Mouse (Mus musculus) urinary bladder, postnatal 10 days (tissue): ENCODE measurements around the gene Rac3.
"Not testable (repeated sequence)": the region's sequence is repeated elsewhere in the genome, so short reads cannot be mapped to it uniquely, and the experiment has no call there.

Source experiments
- DNase-seq: peaks from one replicate; pipeline ENCODE4 v3.0.0; 2022; ENCODE audit warnings: low spot score

Rac3 gene

DNA sequence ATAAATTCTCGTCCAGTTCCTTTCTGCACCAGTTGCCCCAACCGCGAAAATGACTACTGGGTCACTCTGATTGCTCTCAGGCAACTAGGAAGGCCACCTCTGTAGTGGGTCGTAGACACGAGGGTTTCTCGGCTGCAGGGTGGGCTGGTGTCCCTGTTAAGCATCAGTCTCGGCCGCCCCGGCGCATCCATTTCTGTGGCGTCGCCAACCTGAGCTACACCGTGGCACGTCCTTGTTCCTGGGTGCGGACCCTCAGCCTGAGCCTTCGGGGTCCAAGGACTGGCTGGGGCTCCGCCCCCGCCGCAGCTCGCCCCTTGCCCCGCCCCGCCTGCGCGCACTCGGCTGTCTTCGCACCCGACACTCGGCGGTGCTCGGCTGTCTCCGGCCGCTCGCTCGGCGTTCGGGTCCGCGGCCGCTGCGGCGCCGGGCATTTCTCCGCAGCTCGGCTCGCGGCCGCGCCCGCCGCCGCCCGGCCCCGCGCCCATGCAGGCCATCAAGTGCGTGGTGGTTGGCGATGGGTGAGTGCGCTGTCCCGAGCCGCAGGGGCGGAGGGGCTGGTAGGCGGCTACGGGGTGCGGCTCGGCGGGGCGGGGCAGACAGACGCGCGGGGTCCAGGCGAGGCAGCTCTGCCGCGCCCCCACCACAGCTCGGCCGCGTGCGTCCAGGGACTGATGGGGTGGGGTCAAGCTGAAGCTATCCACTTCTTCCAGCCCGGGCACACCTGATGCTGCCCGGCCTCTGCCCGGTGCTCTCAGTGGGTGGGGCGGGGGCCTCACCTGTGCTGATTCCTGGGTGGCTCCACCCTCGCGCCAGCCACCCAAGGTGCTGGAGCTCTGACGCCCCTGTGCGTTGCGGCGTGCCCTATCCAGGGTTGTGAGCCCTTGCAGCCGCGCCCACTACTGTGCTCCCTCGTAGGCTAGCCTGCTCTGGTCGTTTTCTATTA is at the start of gene Rac3:
TSS of gene Rac3 (plus strand) at position 347 of the 943 bp plus-strand sequence.
- DNase-seq, result no peak

DNA sequence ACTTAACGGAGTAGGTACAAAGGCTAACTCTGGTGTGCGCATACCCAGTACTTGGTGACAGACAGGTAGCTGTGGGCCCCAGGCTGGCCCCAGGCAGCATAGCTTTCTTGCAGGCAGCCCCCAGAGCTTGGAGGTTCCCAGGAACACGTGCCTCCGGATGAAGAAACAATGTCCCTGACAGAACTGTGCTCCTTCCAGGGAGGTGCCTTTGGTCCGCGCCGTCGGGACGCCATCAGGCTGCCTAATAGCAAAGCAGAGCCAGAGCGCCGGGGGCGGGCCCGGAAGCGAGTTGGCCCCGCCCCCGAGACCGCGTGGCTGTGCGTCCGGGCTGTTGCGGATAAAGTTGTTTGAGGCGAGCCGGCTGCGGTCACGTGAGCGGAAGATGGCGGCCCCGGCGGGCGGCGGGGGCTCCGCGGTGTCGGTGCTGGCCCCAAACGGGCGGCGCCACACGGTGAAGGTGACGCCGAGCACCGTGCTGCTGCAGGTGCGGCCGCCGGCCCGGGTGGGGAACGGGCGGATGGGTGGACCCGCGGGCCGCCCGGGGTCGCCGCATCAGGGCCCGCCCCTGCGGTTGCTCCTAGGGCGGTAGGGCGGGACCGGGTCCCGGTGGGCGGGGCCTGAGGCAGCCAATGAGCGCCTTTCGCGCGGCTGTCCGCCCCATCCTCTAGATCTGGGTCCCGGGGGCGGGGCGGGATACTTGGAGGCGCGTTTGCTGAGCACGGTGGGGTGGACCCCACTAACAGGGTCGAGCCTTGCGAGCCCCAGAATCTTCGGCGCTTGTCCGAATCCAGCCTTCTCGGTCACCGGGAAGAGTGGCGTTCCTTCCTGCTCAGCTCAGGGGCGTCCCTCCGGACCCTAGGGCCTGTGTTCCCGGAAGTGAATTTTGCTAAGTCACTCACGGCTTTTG is 48.3 kb upstream of the Rac3 start, which contains the start of gene Aspscr1:
TSS of gene Aspscr1 (plus strand) at position 287 of the 907 bp plus-strand sequence.
- DNase-seq, result peak; percentile 82

DNA sequence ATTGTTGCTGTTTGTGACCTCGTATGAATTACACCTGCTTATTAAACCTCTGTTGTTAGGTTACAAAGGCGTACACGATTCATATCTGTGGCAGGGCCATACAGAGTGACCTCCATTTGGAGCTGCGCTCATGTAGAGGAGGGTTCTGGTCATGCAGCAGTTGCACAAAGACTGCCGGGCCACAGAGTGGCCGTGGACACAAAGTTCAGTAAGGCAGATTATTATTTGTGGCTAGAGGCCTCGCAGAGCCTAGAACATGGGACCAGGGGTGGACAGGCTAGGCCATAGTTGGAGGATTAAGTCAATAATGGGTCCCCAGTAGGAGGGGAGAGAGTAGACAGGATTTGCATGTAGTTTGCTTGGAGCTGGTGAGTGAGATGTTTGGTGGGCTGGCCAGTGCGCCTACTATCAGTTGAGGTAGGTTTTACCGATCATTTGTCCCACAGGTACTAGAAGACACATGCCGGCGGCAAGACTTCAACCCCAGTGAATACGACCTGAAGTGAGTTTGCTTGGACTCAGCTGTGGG is 47.6 kb upstream of the Rac3 start:
- DNase-seq, result no peak

DNA sequence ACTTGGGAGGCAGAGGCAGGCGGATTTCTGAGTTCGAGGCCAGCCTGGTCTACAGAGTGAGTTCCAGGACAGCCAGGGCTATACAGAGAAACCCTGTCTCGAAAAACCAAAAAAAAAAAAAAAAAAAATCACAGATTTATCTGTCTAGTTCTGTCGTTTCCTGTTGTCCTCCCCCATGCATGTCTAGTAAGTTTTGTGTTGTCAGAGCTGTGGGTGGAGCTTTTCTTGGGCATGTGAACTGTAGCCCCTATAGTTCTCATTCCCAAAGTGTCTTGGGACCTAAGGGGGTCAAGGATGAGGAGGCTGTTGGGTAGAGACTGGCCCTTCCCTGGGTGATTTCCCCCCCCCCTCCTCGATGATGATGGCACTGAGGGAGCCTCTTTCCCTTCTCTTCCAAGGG is 45.4 kb upstream of the Rac3 start:
- not testable (repeated sequence) for DNase-seq

DNA sequence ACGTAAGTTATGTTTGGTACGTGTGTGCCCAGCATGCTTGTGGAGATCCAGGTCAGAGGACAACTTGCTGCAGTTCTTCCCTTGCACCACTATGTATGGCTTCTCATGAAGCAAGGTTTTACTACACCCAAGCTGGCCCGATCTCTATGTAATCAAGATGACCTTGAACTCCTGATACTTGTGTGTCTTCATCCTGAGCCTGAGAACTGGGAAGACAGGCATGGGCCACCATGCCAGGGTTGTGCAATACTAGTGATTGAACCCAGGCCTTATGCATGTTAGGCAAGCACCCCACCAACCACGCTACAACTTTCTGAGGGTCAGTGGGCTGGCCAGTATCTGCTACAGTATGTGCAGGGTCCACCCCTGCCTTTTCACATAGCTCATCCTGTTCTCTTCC is 44.3 kb upstream of the Rac3 start:
- DNase-seq, result no peak

DNA sequence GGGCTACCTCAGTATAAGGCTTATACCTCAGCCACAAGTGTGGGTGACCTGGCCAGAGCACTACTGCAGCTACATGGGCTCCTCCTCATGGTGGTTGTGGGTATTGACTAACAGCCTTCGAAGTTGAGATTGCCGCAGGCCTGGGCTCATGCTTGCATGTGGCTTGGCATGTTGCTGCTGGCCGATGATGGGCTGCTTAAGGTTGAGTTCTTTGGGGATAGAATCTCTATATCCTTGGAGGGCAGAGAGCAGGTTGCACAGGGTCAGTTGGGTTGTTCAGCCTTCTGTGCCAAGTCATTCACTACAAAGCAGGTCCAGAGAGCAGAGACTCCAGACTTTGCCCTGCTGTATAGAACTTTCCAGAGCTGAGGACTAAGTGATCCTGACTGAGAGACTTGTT is 41.4 kb upstream of the Rac3 start:
- DNase-seq, result no peak

DNA sequence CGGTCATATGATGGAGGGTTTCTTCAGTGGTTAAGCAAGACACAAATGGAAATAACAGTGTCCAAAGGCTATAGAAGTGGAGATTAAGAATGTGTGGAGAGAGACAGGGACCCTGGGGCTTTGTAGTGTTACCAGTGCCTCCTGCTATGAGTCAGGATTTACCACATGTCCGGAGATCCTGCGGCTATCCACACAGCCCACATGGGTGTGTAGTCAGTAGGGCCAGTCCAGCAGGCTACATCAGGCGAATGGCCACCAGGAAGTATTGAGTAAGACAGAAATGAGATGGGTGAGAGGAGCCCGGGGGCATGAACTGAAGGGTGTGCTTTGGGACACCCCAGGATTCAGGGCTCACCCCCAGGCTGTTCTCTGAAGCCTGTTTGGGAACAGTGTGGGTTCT is 38.6 kb upstream of the Rac3 start:
- no peak for DNase-seq

DNA sequence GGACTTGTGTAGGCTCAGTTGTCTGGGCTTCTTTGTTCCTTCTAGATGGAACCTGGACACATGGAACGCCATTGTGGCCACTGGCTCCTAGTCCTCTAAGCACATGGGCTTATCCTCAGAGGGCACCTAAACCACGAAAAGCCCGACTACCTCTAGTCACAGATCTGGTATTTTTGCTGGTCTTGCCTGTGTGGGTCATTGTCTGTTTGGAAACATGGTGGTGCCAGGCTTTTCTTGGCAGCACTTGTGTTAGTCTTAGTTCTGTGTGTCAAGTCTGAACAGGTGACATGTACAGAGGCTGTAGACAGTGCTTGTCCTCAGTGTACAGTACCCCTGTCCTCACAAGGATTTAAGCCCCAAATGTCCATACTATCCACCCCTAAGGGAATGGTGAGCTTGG is 37.7 kb upstream of the Rac3 start:
- DNase-seq, result no peak

DNA sequence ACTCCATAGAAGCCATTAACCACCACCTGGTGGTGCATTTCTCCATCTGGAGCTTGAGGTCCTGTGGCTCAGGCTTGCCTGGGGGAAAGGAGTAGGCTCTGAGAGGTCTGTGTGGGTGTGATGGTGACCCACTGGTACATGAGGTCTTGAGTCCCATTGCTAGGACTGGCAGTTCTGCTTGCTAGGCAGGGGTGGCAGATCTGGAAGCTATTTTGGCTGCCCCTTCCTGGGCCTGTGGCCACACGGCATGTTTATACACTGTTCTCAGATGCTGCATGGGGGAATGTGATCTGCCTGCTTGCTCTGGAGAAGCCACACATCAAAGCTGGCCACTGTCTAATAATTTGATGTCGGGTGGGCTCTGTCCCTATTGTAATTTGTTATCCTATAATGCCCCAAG is 37.2 kb upstream of the Rac3 start:
- no peak for DNase-seq

DNA sequence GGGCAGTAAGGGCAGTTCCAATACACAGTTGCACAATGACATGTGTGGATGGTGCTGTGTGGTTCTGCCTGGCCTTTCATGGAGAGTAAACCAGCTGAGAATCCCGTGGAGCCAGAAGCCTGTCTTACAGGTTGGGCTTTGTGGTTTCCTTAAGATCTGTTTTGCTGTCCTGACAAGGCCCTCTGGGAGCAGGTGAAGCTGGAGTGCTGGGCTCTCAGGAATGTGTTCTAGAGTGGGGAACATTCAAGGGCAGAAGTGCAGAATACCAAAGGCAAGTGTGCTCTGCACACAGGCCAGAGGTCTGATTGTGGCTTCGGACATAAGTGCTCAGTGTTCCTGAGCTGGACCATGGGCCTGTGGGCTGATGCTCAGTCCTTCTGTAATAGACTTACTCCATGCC is 36.6 kb upstream of the Rac3 start:
- no peak for DNase-seq

DNA sequence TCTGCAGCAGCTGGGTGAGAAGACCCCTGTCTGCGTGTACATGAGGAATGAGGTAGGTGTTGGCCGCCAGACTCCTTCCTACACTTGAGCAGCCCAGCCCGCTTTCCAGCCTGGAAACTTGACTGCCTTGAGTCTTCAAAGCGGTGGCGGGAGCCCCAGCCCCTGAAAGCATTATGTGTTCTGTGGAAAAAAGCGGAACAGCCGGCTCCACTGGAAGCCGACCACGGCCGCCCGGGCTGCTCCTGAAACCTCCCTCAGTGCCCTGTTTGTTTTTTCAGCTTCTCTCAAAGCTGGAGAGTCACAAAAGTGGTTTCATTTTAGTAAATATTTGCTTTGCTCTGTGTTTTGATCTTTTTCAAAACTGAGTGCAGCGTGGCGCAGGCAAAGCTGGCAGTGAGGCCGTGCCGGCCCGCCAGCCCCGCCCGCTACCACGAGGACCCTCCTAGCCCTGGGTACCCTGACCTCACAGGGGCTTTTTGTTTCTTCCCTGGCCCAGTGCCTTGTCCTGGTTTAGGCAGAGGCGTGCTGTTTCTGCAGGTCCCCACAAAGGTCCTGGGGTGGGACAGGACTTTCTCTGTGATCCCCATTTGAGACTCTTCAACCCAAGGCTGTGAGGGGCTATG is 34.5 kb upstream of the Rac3 start:
- DNase-seq, result no peak

DNA sequence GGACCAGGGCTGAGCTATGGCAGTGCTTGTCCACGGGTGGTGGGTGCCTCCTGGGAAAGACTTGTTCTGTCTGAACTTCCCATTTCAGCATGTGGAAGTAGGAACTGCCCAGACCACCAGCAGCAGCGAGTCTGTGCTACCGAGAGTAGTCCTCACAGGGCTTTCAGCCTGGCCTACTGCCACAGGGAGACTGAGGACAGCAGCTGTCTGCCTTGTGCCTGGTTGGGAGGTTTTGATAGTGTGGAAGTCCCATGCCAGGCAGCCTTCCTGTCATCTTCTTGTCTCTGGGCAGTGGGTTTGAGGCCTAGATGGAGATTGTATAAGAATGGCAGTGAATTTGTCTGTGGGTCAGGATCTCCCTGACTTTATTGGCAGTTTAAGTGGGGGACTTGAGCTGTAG is 31.9 kb upstream of the Rac3 start:
- DNase-seq, result no peak

DNA sequence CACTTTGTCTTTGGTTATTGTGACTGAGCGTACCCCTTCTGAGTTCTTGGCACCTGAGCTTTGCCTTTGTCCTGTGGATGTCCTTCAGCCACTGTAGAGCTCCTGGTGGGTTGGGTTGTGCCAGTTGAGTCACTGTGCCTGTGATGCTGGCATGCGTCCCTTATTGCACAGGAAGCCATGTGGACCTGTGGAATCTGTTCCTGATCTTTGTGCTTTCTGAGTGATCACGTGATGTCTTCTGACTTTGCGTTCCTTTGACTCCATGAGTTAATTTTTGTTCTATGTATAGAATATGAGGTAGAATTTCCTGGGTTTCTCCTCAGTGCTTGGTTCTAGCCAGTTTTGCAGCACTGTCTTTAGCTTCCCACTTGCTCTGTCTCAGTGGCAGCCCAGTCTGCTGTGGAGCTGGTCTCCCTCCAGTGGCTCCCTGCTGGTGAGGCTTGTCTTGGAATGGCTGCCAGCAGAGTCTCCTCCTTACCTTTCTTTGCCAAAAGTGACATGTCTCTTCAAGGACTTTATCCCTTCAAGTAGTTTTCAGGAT is 28.7 kb upstream of the Rac3 start:
- no peak for DNase-seq

DNA sequence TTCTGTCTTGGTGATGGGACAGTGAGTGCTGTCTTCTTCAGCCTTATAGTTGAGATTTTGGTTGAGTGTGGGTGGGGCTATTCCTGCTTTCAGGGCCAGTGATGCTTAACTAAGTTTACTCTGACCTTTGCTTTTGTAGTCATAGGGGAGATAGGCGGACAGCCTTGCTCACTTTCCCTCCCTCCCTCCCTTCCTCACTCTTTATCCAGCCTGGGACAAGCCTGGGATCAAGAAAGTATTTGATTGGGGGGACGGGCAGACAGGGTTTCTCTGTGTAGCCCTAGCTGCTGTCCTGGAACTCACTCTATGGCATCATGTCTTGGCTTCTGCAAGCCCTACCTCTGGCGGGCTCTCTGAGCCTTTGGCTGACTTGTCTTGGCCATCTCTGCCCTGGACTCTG is 27.8 kb upstream of the Rac3 start:
- no peak for DNase-seq

DNA sequence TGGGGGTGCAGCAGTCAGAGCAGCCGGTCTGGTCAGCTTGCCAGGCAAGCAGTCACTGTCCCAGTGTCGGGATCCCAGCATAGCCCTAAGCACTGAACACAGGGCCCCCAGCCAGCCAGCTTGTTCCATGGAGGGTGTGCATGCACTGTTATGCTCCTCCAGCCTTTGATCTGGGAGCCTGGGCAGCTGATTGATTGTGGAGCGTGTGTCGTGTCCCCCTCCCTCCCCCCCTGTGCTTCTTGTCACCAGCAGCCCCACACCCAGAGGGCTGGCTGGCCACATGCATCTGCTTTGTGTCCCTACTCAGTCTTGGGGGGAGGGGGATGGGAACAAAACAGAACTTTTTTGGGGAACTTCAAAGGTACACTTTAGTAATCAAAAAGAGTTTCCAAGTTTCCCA is 26.1 kb upstream of the Rac3 start:
- DNase-seq, result no peak

DNA sequence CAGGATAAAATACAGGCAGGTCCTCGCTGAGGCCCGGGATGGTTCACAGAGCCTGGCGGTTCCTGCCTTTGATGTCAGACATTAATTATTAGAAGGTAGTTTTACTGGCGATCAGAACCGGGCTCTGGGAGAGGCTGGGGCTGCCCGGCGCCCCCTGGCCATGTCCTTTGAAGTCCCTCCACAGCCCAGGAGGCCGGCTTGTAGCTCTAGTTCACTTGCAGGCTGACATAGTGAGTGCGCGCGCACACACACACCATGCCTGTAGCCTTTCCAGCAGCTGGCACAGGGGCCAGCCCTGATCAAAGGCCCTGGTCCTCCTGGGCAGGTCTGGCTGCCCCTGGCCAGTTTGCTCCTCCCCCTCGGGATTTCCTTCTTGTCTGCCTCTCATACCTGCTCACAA is 25.6 kb upstream of the Rac3 start:
- no peak for DNase-seq

DNA sequence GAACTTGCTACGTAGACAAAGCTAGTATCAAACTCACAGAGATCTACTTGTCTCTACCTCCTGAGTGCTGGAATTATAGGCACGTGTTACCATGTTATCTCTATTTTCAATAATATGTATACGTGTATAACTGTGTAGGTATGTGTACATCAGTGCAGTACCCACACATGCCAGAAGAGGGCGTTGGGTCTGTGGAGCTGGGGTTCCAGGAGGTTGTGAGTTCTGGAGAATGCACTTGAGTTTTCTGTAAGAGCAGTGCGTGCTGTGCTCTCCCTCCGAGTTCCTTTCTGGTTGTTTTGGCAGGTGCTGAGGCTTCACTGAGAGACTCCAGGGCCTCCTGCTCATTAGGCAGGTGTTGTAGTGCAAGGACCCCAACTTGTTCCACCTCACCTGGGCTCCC is 24.7 kb upstream of the Rac3 start:
- DNase-seq, result no peak

DNA sequence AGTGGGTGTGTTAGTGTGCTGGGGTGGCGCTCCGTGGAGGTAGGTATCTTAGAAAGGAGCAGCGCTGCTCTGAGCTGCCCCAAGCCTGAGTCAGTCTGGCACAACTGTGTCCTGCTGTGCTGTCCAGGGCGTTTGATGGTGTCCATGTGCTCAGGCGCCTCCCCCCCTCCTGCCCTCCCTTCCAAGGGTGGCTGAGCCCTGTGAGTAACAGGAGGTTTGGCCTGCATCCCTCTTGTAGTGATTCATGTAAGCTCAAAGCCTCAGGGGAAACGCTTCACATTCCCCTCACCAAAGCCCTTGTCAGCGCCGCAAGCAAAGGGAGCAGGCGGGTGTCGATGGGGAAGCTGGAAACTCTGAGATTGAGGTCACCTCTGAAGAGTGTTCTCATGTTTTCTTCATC is 23.5 kb upstream of the Rac3 start:
- no peak for DNase-seq

DNA sequence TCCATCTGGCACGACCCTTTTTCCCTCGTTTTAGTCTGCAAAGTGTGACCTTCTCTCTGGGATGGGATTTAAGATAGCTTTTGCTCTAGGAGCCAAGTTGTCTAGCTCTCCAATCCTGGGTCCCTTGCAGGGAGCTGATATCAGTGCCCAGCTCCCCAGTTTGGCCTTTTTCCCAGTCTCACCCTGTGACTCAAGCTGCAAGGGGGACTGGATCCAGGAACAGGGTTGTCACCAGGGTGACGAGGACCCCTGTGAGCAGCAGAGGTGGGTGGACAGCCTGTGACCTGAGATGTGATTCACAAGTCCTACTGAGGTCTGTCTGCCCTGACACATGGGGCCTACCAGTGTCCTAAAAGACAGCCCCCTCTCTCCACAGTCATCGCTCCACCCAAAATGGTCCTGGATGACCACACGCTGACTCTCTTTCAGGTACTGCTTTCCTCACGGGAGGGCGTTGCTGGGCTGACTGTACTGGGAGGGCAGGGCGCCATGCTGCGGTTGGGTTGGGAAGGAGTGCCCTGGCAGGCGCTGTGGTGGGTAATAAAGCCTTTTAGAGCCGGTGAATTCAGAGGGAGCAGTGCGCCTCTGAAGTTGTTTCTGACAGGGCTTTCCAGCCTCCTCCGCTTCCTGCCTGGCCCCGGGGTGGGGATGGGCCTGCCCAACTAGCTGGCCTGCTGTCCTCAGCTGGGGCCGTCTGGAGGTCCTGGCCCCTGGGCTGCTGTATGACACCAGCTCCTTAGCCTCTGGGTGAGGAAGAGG is 17.4 kb upstream of the Rac3 start:
- no peak for DNase-seq

DNA sequence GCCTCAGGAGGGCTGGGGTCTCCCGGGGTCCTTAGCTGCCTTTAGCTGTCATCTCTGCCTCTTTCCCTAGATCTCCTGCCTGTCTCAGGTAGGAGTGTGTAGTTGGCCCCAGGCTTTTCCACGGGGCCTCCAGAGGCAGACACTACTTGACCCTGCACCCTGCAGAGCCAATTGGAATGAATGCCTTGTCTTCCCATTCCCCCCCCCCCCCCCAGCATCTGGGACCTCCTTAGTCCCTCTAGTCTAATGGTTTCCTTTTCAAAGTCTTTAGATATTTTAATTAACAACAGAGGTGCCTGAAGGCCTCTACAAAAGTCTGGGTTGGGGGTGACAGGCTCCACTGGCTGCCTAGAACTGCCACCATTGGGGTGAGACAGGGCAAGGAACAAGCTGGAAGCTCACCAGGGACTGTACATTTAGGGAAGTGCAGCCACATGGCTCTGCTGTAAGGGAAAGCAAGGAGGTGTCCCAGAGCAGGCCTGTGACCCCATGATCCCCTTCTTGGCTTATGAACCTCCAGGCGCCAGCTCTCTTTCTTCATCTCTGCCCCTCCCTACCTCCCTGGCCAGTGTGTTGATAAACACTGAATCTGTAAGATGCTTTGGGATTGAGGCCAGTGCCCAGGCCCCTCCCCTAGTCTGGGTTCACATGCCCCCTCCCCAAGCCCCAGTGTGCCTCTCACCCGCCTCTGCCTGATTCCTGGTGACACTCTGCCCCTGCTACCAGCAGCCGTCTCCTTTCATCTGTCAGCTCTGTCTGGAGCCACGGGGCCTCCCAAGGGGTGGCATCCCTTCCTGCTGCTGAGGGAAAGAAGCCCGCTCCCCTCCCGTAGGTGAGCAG is 16.6 kb upstream of the Rac3 start:
- no peak for DNase-seq
